In genomic region chr7:99572931-99573330, GRCm38 (mm10) we compare ENCODE assay signal across 8 mouse cellular contexts. TPM values are rescaled to one million over a fixed set of nuclear protein-coding genes. Genes with fewer than 3 reads are reported as not detected.
DNase-seq lines count a peak whose midpoint lies in the region; ATAC-seq lines count a peak whose summit lies in the region.
"Had no signal": no experiment of that assay in that cellular context is flagged by ENCODE, and none has a peak within 500 bp of the region (broad histone marks: within the 10 kb centered on the region; RNA-seq: fewer than 3 reads in every experiment).

No protein-coding gene starts in this region.

- H3K9ac ChIP-seq in kidney, embryonic 14.5 days (ENCODE audit: low read depth, low read length) = no peak overlapping the region

- 0 out of 2 replicates have a peak overlapping the region, but pooled peaks have one; percentile 24 for H3K27ac ChIP-seq in kidney, embryonic 14.5 days (ENCODE audit: low read depth, low read length)

- no peak for DNase-seq in kidney, postnatal 36 days
- peak; percentile 42 for DNase-seq in cerebellum, adult 8-10 months
- DNase-seq in retina, embryonic 14.5 days (ENCODE audit: low spot score) = peak; percentile 70
- DNase-seq in adrenal gland, postnatal 10 days = no peak
- no peak for DNase-seq in heart, postnatal 36 days
- DNase-seq: gastrocnemius, postnatal 36 days had no signal

- H3K4me2 ChIP-seq in kidney, embryonic 14.5 days (replicated peaks; ENCODE audit: low read depth, low read length) = no peak overlapping the region

- no peak overlapping the region for H3K4me3 ChIP-seq in kidney, embryonic 14.5 days (ENCODE audit: low read length)

- H3K4me1 ChIP-seq in kidney, embryonic 14.5 days (ENCODE audit: control insufficient read depth, insufficient read depth, low read length) = peaks cover 18% of the 10 kb centered on the region

- no peaks in the 10 kb centered on the region for H3K27me3 ChIP-seq in kidney, embryonic 14.5 days (ENCODE audit: control insufficient read depth, insufficient read depth, low read length)

- WGBS in kidney, embryonic 14.5 days = 31% methylated on average over 10 of the region's 10 CpGs

- no peaks in the 10 kb centered on the region for H3K9me3 ChIP-seq in kidney, embryonic 14.5 days (ENCODE audit: control insufficient read depth, low read length)

- H3K36me3 ChIP-seq in kidney, embryonic 14.5 days (ENCODE audit: control insufficient read depth, insufficient read depth, low read length) = no peaks in the 10 kb centered on the region; the same call in 1 of the 2 replicates

- ATAC-seq in kidney, embryonic 14.5 days (ENCODE audit: low FRiP score, low TSS enrichment) = no peak
- peak; percentile 53 for ATAC-seq in CD4-positive, CD25-positive, alpha-beta regulatory T cell, adult 4 months

- intact Hi-C loops in heart, postnatal 36 days (cut with DNase I) = no loop called here

RNA-seq across cellular contexts. Expression of gene Arrb1, which starts 37.7 kb away (rescaled TPM):
- polyA plus RNA-seq in kidney, embryonic 14.5 days (2014; fragmentation: Nextera tagmentation; extraction: Ambion mirVana) = 3.5 and 3.6 TPM in 2 replicates
- 10 to 100 TPM; 12.3 to 22.0 TPM for polyA plus RNA-seq in CD4-positive, CD25-positive, alpha-beta regulatory T cell, adult 4 months (2017; shearing (Covaris generic))
- 10 to 100 TPM; 46.2 to 56.8 TPM for total RNA-seq in adrenal gland, postnatal 10 days (2021)
- total RNA-seq in heart, postnatal 36 days (2021) = 10 to 100 TPM; 22.3 to 25.3 TPM

RNA-seq across cellular contexts. Expression of gene Tpbgl, which starts 54.0 kb away (rescaled TPM):
- polyA plus RNA-seq in kidney, embryonic 14.5 days (2014; fragmentation: Nextera tagmentation; extraction: Ambion mirVana) = 0.50 and 0.83 TPM in 2 replicates
- under 1 TPM; 0.25 to 0.35 TPM for polyA plus RNA-seq in CD4-positive, CD25-positive, alpha-beta regulatory T cell, adult 4 months (2017; shearing (Covaris generic))
- 10 to 100 TPM; 13.9 to 14.6 TPM for total RNA-seq in adrenal gland, postnatal 10 days (2021)
- total RNA-seq in heart, postnatal 36 days (2021) = 1 to 10 TPM; 3.0 to 3.6 TPM

Comparison
In these comparisons a context has a peak if more than half of its experiments do, and no peak if none do; other contexts are left out.
1. DNase-seq: peak in cerebellum, adult 8-10 months (single experiment) and retina, embryonic 14.5 days (single experiment); none in kidney, postnatal 36 days (0 of 2), adrenal gland, postnatal 10 days (single experiment) and heart, postnatal 36 days (0 of 2).